Mouse (Mus musculus) limb, embryonic 11.5 days (tissue): ENCODE results near the gene Bivm. TPM values are rescaled to one million over a fixed set of nuclear protein-coding genes. Genes with fewer than 3 reads are reported as not detected.

Experiments used
- ATAC-seq: fragments of 200-750 bp; cut with Nextera tagmentation; 2 replicates; pipeline ENCODE4 v1.8.0; 2017; ENCODE audit warnings: low read depth; ENCODE audit not compliant: insufficient number of reproducible peaks, low FRiP score, low TSS enrichment
- DNase-seq: peaks from one replicate; pipeline ENCODE4 v3.0.0-alpha.2; 2015; ENCODE audit warnings: low spot score
- H3K27ac ChIP-seq: fragments of 300-500 bp; sonication (generic); replicated peaks from 2 replicates; pipeline ENCODE4 v1.5.1; 2014; ENCODE audit warnings: low read depth, mild to moderate bottlenecking, low read length
- H3K27me3 ChIP-seq: fragments of 300-500 bp; sonication (generic); 2 replicates; pipeline ENCODE4 v1.6.1; 2014; ENCODE audit warnings: mild to moderate bottlenecking, low read length, mixed read lengths; ENCODE audit not compliant: control insufficient read depth, insufficient read depth
- H3K36me3 ChIP-seq: fragments of 300-500 bp; sonication (generic); 2 replicates; pipeline ENCODE4 v1.6.1; 2014; ENCODE audit warnings: mild to moderate bottlenecking, low read length, moderate library complexity, mixed read lengths; ENCODE audit not compliant: control insufficient read depth, insufficient read depth
- H3K4me1 ChIP-seq: fragments of 300-500 bp; sonication (generic); 2 replicates; pipeline ENCODE4 v1.6.1; 2014; ENCODE audit warnings: low read length, mixed read lengths; ENCODE audit not compliant: control insufficient read depth, insufficient read depth
- H3K4me2 ChIP-seq: fragments of 300-500 bp; sonication (generic); 2 replicates; pipeline ENCODE4 v1.6.1; 2014; ENCODE audit warnings: low read depth, mild to moderate bottlenecking, moderate library complexity; ENCODE audit not compliant: severe bottlenecking
- H3K4me3 ChIP-seq: fragments of 300-500 bp; sonication (generic); 2 replicates; pipeline ENCODE4 v1.5.1; 2014; ENCODE audit warnings: low read depth, low read length
- H3K9ac ChIP-seq: fragments of 300-500 bp; sonication (generic); 2 replicates; pipeline ENCODE4 v1.6.1; 2014; ENCODE audit warnings: mild to moderate bottlenecking, low read length
- H3K9me3 ChIP-seq: fragments of 300-500 bp; sonication (generic); 2 replicates; pipeline ENCODE4 v1.6.1; 2016; ENCODE audit warnings: low read length; ENCODE audit not compliant: control insufficient read depth
- WGBS: fragments of 180-500 bp; shearing (Covaris S2); extraction: QIAGEN DNeasy Blood & Tissue Kit; methylation state at CpG from one replicate; pipeline ENCODE4 v1.1.7; 2014; 5-methylcytosine and 5-hydroxymethylcytosine counted together
- polyA plus RNA-seq: library from polyadenylated mRNA; unstranded; fragments of >200 nt; fragmentation: Nextera tagmentation; extraction: Ambion mirVana; gene quantifications from 2 replicates; pipeline ENCODE4 v1.2.1, GENCODE M21; 2014

Bivm gene
- polyA plus RNA-seq, 1 experiment from 2014 or later = 29.5 TPM

GRCm38 (mm10) chr1:44122256-44122655, 3.5 kb downstream of the Bivm start:
- Histone ChIP-seq H3K9ac (no peak overlapping the region), H3K27me3 (no peaks in the 10 kb centered on the region), H3K4me2 (no peak overlapping the region), H3K36me3 (peaks cover 2% of the 10 kb centered on the region; the same call in 1 of the 2 replicates), H3K27ac (no peak overlapping the region), H3K9me3 (no peaks in the 10 kb centered on the region), H3K4me1 (no peaks in the 10 kb centered on the region), H3K4me3 (no peak overlapping the region)
- whole genome bisulfite sequencing = 82% methylated on average over 3 of the region's 3 CpGs
- ATAC-seq = no peak
- no peak for DNase-seq

GRCm38 (mm10) chr1:44125590-44125989, 6.8 kb downstream of the Bivm start:
- DNase-seq (no peak), ATAC-seq (no peak)
- Histone ChIP-seq H3K27ac (no peak overlapping the region), H3K27me3 (no peaks in the 10 kb centered on the region), H3K4me1 (no peaks in the 10 kb centered on the region), H3K36me3 (peaks cover 2% of the 10 kb centered on the region; the same call in 1 of the 2 replicates), H3K4me3 (no peak overlapping the region), H3K9ac (no peak overlapping the region), H3K9me3 (no peaks in the 10 kb centered on the region), H3K4me2 (no peak overlapping the region)
- WGBS = 98% methylated on average over 4 of the region's 4 CpGs

- H3K9me3 ChIP-seq = no peaks in the 10 kb centered on the region
- DNase-seq (no peak), ATAC-seq (no peak)
- WGBS = 87% methylated on average over 4 of the region's 4 CpGs
- no peak overlapping the region for H3K4me2 ChIP-seq
- no peaks in the 10 kb centered on the region for H3K4me1 ChIP-seq
- no peaks in the 10 kb centered on the region for H3K27me3 ChIP-seq
- H3K36me3 ChIP-seq = no peaks in the 10 kb centered on the region; the same call in 1 of the 2 replicates
- no peak overlapping the region for H3K9ac ChIP-seq
- no peak overlapping the region for H3K4me3 ChIP-seq
- H3K27ac ChIP-seq = no peak overlapping the region
These were observed 11.3 kb downstream of the Bivm start for GRCm38 (mm10) chr1:44129929-44130581.

GRCm38 (mm10) chr1:44140232-44140631, 21.5 kb downstream of the Bivm start:
- Histone ChIP-seq H3K36me3 (no peaks in the 10 kb centered on the region; the same call in 1 of the 2 replicates), H3K9ac (no peak overlapping the region), H3K4me3 (no peak overlapping the region), H3K27me3 (no peaks in the 10 kb centered on the region), H3K4me1 (no peaks in the 10 kb centered on the region), H3K4me2 (no peak overlapping the region), H3K27ac (no peak overlapping the region), H3K9me3 (no peaks in the 10 kb centered on the region)
- ATAC-seq = no peak
- 85% methylated on average over 4 of the region's 4 CpGs for WGBS
- no peak for DNase-seq

- Histone ChIP-seq H3K36me3 (no peaks in the 10 kb centered on the region; the same call in 1 of the 2 replicates), H3K4me2 (no peak overlapping the region), H3K9ac (no peak overlapping the region), H3K4me1 (no peaks in the 10 kb centered on the region), H3K4me3 (no peak overlapping the region), H3K27ac (no peak overlapping the region), H3K27me3 (no peaks in the 10 kb centered on the region), H3K9me3 (no peaks in the 10 kb centered on the region)
- ATAC-seq = no peak
- WGBS = 91% methylated on average over 5 of the region's 5 CpGs
- DNase-seq = no peak
These were observed 24.0 kb downstream of the Bivm start for GRCm38 (mm10) chr1:44142747-44143146.

- under 1% methylated on average over 66 of the region's 66 CpGs for WGBS
- no peaks in the 10 kb centered on the region for H3K4me1 ChIP-seq
- peak; percentile 97 for ATAC-seq
- H3K36me3 ChIP-seq = no peaks in the 10 kb centered on the region; the same call in 1 of the 2 replicates
- H3K27me3 ChIP-seq = no peaks in the 10 kb centered on the region
- peak within 1 kb of the TSS; percentile 65 for H3K4me3 ChIP-seq
- H3K9me3 ChIP-seq = no peaks in the 10 kb centered on the region
- peak within 1 kb of the TSS; percentile 51 for H3K4me2 ChIP-seq
- peak within 1 kb of the TSS; percentile 74 for H3K27ac ChIP-seq
- H3K9ac ChIP-seq = peak within 1 kb of the TSS; percentile 76
- DNase-seq = peak; percentile 90
These were observed 29.0 kb downstream of the Bivm start, which contains the start of gene Ercc5 for GRCm38 (mm10) chr1:44147563-44148381. TSS of gene Ercc5 (plus strand) at chr1:44147744.

GRCm38 (mm10) chr1:44148706-44149105, 29.9 kb downstream of the Bivm start:
- Histone ChIP-seq H3K27ac (no peak overlapping the region), H3K36me3 (no peaks in the 10 kb centered on the region), H3K9me3 (no peaks in the 10 kb centered on the region), H3K4me3 (peak overlapping the region; percentile 65), H3K4me1 (no peaks in the 10 kb centered on the region), H3K9ac (no peak overlapping the region), H3K27me3 (no peaks in the 10 kb centered on the region), H3K4me2 (peak overlapping the region; percentile 51)
- ATAC-seq (no peak), DNase-seq (no peak)
- 46% methylated on average over 6 of the region's 6 CpGs for WGBS

- DNase-seq (no peak), ATAC-seq (no peak)
- WGBS = 95% methylated on average over 4 of the region's 4 CpGs
- no peak overlapping the region for H3K4me3 ChIP-seq
- no peaks in the 10 kb centered on the region for H3K4me1 ChIP-seq
- no peak overlapping the region for H3K27ac ChIP-seq
- no peaks in the 10 kb centered on the region for H3K9me3 ChIP-seq
- no peak overlapping the region for H3K9ac ChIP-seq
- H3K36me3 ChIP-seq = peaks cover 2% of the 10 kb centered on the region; the same call in 1 of the 2 replicates
- H3K27me3 ChIP-seq = no peaks in the 10 kb centered on the region
- H3K4me2 ChIP-seq = no peak overlapping the region
These were observed 36.5 kb downstream of the Bivm start for GRCm38 (mm10) chr1:44155287-44155686.
